Mouse (Mus musculus): ENCODE measurements at regions not wholly inside any gene's neighbourhood (a gene's known extent, or its start where the extent isn't known, plus 50 kb on each side); places are given as distances from the start of the nearest gene placed in this dataset.

GRCm38 (mm10) chr11:109034596-109034995 lies 109.6 kb downstream of the E030025P04Rik start:
- no peak for TF ChIP-seq CTCF (IDR thresholded peaks at IDR 0.05; ENCODE audit: low read depth)
- no peak for TF ChIP-seq EP300 (IDR thresholded peaks at IDR 0.05; ENCODE audit: low read depth)
